Mouse (Mus musculus) cerebral cortex, adult 2 months (tissue): ENCODE results near the gene Ier2.

Experiments
- WGBS: fragments of 180-500 bp; shearing (Covaris S2); methylation state at CpG from one replicate; pipeline ENCODE4 v1.1.7; 2018; 5-methylcytosine and 5-hydroxymethylcytosine counted together

The Ier2 gene

DNA sequence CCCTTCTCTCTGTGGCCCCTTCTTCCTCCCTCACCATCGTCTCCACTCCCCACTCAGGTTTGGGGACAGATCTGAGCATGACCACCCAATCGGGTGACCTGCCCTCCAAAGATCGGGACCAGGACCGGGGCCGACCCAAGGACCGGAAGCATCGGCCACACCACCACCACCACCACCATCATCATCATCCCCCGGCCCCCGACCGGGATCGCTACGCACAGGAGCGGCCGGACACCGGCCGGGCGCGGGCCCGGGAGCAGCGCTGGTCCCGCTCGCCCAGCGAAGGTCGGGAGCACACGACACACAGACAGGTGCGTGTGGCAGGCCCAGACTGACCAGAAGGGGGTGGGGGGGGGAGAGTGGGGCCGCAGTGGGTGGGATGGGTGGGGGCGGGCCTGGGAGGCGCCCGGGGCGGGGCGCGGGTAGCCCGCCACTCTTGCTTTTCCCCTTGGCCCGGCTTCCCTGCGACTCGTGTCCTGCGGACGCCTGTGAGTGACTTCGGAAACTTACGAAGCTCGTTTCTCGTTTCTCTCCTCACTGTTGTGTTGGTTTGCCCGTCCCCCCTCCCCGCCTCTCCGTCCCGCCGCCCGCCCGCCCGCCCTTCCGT is 24.0 kb downstream of the Ier2 start:
- WGBS, result 8% methylated on average over 49 of the region's 52 CpGs

DNA sequence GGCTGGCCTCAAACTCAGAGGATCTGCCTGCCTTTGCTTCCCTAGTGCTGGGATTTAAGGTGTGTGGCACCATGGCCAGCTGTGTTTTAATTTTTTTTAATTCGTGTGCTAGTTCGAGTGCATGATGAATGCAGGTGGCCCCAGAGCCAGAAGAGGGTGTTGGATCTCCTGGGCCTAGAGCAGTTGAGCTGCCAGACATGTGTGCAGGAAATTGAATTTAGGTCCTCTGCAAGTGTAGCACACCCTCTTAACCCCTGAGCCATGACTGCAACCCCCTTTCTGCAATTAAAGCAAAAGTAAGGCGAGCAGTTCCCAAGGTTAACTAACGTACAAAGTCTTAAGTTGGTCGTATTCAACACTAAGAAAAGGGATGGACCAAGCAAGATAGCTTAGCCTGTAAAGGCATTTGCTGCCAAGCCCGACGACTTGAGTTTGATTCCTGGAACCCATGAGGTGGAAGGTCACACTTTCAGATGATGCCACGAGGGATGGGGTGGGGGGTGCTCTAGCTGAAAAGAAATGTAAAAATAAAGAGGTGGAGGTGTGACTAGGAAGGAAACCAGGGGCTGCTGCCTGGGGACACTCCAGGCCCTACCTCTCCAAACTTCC is 24.6 kb downstream of the Ier2 start:
- WGBS, result 52% methylated on average over 8 of the region's 8 CpGs

DNA sequence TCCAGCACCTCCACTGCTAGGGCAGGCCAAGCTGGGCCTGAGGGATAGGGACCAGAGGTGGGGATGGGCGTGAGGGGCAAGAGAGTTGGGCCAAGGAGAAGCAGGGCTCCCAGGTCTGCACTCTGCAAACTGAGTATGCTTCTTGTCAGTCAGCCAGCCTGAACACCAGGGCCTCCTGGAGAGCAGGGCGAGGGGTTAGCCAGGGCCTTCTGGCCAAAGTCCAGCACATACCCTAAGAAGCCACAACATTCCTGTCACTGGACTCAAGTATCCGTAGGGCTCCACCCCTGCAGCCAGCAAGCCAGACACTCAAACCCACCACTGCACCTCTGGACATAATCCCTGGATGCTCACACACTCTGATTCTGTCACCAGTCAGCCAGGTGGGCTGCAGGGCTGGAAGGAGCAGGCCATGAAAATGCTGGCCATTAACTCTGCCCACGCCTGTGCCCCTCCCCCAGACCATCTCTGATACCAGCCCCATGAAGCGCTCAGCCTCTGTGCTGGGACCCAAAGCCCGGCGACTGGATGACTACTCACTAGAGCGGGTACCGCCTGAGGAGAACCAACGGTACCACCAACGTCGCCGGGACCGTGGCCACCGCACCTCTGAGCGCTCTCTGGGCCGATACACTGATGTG is 26.5 kb downstream of the Ier2 start:
- WGBS, result 88% methylated on average over 17 of the region's 17 CpGs

DNA sequence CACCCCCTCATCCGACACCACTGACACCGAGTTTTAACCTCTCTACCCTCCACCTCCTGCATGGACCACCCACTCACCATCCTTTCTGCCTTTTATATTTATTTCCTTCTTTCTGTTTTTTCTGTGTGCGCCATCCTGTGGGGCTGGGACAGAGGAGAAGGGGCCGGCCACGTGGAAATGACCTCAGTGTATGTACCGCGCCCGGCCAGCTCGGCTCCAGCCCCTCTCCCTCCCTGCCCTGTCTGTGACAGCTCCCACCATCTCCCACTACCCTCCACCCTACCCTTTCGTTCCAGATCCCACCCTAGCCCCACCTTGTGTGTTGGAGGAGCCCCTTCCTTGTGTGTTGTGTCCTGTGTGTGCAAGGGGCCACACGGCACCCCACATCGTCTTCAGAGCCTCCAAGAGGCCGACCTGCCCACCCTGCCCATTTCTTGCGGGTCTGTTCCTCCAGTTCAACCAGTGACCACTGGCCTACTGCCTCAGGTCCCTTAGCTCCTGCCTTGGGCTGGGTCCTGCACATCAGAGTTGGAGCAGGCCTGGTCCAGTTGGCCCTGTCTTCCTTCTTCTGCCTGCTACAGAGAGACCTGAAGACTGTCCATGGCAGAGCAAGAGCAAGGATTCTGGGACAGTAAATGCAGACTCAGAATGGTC is 27.1 kb downstream of the Ier2 start:
- 71% methylated on average over 14 of the region's 14 CpGs for WGBS

DNA sequence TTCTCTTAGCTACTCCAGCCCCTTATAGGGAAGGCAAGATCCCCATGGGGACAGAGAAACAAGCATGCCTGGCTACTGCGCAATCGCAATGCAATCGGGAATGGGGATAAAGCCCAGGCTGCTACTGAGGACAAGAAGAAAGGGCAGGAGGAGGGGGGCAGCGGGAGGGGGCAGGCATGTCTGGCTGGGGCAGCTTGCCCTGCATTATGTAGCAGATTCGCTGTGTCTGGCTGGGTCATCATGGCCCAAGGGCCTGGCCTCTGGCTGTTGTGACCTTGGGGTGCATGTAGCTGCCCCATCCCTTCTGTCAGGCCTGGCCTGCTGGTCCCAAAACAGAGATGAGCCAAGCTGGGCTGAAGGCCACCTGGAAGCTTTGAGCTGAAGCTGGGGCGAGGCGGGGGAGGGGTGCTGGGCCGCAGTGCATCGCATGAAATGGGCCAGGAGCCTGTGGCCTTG is 27.8 kb downstream of the Ier2 start:
- WGBS, result 39% methylated on average over 9 of the region's 9 CpGs

DNA sequence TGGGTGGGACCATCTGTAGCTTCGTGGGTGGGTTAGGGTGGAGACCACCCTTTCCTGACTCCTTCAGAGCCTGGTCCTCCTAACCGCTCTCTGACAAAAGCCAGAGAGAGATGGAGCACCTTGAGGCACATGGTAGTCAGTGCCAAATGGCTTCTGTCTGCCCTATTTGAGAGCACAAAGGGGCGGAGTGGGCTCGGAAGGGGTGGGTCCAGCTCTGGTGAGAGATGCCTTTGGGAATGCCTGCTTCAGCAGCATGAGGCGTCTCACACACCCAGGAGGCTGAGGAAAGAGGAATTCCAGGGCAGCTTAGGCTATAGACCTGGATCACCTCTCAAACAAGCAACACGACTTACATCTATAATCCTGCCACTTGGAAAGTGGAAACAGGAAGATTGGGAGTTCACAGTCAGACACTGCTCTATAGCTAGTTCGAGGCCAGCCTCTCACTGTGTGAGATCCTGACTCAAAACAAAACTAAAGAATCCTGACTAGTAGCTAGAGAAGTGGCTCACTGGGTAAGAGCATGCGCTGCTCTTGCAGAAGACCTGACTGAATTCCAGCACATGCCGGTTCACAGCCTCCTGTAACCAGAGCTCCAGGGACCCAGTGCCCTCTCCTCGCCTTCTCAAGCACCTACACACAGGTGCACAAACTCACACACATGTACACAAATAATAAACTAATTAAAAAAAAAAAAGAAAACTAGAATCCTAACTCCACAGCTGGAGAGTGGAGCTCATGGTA is 28.6 kb downstream of the Ier2 start:
- WGBS, result 55% methylated on average over 10 of the region's 10 CpGs

DNA sequence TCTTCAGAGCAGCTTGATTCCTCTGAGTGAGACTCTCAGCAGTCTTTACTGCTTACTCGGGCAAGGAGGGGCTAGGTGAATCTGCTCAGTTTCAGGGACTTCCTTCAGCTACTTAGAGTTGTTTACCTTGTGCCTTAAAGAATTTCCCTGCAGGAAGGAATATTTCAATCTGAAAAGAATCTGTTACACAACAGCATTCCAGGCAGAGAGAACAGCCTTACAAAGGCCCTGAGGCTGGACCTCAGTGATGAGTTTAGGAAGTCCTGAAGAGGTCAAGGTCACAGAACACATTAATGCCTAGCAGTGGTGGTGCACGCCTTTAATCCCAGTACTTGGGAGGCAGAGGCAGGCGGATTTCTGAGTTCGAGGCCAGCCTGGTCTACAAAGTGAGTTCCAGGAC is 30.8 kb downstream of the Ier2 start:
- 90% methylated on average over 4 of the region's 4 CpGs for WGBS

DNA sequence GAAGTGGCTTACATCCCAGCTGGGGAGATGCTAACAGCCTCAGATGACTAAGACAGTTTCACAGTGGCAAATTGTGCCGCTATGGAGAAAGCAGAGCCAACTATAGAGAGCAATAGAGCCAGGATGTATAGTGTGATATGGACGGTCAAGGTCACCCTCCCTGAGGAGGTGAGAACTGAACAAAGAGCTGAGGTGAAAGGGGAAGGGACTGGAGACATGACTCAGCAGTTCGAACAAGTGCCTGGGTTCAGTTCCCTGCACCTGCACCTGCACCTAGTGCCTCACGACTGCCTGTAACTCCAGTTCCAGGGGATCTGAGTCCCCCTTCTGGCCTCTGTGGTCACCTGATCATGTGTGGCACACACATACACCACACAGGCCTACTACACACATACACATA is 32.5 kb downstream of the Ier2 start:
- 80% methylated on average over 4 of the region's 4 CpGs for WGBS

DNA sequence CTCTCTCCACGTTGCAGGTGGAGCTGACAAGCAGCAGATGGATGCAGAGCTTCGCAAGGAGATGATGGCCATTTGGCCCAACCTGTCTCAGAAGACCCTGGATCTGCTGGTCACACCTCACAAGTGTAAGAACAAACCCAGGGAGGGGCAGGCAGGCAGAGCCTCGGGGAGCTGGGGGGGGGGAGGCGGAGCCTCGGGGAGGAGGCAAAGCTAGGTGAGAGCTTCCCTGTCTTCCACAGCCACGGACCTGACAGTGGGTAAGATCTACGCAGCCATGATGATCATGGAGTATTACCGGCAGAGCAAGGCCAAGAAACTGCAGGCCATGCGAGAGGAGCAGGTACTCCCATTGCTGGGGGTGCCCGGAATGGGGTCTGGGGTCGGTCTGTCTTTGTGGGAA is 33.1 kb downstream of the Ier2 start:
- WGBS, result 81% methylated on average over 11 of the region's 11 CpGs

DNA sequence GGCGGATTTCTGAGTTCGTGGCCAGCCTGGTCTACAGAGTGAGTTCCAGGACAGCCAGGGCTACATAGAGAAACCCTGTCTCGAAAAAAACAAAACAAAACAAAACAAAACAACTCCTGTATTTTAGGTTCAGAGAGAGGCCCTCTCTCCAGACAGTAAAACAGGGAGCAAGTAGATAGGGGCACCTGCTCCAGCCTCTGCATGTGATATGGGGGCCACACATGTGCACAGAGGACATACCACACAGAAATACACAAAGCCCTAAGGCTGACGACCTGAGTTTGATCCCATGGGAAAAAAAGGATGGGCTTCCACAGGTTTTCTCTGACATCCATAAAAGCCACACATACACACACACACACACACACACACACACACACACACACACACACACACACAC is 39.2 kb downstream of the Ier2 start:
- 81% methylated on average over 4 of the region's 4 CpGs for whole genome bisulfite sequencing

DNA sequence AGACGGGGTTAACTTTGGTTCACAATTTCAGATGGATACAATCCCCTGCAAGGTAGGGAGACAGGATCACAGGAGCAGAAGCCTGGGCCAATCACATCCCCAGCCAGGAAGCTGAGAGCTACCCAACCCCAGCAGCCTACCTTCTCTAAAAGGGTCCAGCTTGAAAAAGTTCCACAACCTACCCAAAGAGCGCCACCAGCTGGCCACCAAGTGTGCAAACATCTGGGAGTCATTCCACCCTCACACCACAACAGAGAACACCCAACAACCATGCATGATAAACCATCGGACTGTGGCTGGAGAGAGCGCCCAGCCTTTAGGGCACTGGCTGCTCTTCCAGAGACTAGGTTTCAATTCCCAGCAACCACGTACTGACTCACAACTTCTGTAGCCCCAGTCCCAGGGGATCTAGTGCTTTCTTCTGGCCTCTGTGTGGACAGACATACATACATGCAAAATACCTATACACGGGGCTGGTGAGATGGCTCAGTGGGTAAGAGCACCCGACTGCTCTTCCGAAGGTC is 41.5 kb downstream of the Ier2 start:
- WGBS, result 81% methylated on average over 8 of the region's 8 CpGs

DNA sequence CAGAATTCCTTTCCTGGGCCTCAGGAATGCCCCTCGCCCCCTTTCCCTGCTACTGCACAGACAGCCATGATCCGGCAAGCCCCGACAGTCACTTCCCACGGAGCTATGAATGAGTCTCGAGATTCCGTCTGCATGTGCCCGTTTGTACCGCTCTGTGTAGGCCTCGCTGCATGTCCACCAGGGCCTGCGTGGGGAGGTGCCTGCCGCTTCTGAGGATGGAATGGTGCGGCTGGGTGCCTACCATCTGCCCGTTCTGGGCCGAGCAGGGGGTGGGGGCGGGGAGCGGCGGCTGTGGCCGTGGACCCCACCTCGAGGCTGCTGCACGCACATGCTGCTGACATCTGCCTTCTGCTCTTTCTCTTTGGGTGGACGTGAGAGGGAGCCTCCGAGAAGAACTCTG is 45.6 kb downstream of the Ier2 start:
- WGBS, result 36% methylated on average over 22 of the region's 22 CpGs

DNA sequence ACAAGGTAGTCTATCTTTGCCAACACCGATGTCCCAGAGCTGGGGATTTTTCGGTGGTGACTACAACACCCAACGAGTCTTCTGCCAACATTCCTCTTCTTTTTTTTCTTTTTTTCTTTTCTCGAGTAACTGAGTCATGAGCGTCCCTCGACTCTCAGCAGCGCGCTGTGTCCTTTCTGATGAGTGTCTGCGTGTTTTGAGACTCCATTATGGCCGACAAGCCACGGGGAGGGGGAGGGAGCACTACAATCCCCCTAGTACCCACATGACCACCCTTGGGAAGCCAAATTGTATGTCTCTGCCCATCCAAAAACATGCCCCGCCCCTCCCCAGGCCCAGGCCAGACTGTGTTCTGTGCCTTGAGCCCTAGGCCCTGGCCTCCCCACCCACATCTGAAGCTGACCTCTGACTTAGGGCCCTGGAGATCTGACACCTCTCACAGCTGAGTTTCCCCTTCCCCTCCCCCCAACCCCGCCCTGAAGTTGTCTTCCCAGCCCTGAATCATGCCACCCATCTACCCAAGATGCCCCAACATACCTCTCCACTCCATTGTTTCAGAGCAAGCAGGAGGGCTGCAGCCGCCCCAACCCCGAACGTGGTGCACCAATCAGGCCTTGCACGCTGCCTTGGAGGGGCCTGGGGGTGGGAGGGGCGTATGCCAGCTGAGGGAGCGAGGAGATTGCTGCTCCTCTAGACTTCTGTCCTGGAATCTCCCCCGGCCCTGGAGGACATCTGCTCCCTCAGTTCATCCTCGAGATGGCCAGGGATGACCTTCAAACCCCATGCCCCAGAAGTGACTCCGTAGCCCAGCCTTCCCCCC is 46.8 kb downstream of the Ier2 start:
- WGBS, result 41% methylated on average over 22 of the region's 22 CpGs

DNA sequence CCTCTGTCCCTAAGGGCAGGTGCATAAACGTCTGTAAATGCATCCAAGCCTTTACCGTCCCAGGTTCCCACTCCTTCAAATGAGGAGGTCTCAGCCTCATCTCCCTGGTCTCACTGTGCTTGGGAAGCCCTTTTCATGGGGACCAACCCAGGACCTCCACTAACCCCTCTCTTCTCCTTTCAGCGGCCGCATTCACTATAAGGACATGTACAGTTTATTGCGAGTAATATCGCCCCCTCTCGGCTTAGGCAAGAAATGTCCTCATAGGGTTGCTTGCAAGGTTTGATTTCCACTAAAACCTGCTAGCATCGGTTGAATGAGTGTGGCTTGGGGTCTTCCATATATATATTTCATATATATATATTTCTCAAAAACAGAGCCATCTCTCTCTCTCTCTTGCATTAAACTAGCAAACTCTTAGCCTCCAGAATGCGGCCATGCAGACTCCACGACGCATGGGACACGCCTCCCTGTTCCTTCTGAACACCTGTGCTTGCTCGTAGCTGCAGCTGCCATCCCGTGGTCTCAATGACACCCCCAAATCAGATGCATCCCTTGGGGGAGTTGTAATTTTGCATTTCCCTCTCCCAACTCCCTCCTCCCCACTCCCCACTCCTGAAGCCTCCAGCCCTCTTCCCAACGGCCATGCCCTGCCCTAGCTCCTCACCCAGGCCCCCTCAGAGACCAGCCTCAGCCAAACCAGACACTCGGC is 48.0 kb downstream of the Ier2 start:
- 42% methylated on average over 16 of the region's 16 CpGs for WGBS
